Mouse (Mus musculus): Measurements from ENCODE around the gene Vasn. TPM values are rescaled to one million over a fixed set of nuclear protein-coding genes. Genes with fewer than 3 reads are reported as not detected.
A peak's percentile ranks its signal among the peaks of the same experiment; 100 is the strongest.

Gene Vasn
- polyA plus RNA-seq, 1 experiment = 1.8 TPM

GRCm38 (mm10) chr16:4603453-4603837 lies 36.3 kb upstream of the Vasn start:
- TF ChIP-seq CTCF (IDR thresholded peaks at IDR 0.05; ENCODE audit: control insufficient read depth, insufficient read depth, low read length) (no peak), POLR2A (IDR thresholded peaks at IDR 0.05; ENCODE audit: borderline replicate concordance, control insufficient read depth, low read depth, low read length) (no peak)
- no peak overlapping the region for H3K4me3 ChIP-seq (replicated peaks; ENCODE audit: control insufficient read depth, low read depth, low read length)
- no peak overlapping the region for H3K27ac ChIP-seq (ENCODE audit: control insufficient read depth, insufficient read depth, low read depth, low read length, poor library complexity)
- 81% methylated on average over 1 of the region's 1 CpGs for WGBS
- no peaks in the 10 kb centered on the region; the same call in 1 of the 2 replicates for H3K4me1 ChIP-seq (ENCODE audit: control insufficient read depth, insufficient read depth, low read length)

- H3K27ac ChIP-seq (ENCODE audit: control insufficient read depth, insufficient read depth, low read depth, low read length, poor library complexity) = no peak overlapping the region
- TF ChIP-seq POLR2A (IDR thresholded peaks at IDR 0.05; ENCODE audit: borderline replicate concordance, control insufficient read depth, low read depth, low read length) (no peak), CTCF (IDR thresholded peaks at IDR 0.05; ENCODE audit: control insufficient read depth, insufficient read depth, low read length) (no peak)
- no peaks in the 10 kb centered on the region; the same call in 1 of the 2 replicates for H3K4me1 ChIP-seq (ENCODE audit: control insufficient read depth, insufficient read depth, low read length)
- H3K4me3 ChIP-seq (replicated peaks; ENCODE audit: control insufficient read depth, low read depth, low read length) = no peak overlapping the region
- 80% methylated on average over 11 of the region's 11 CpGs for WGBS
These were observed 35.4 kb upstream of the Vasn start for GRCm38 (mm10) chr16:4604293-4604837.

DNA sequence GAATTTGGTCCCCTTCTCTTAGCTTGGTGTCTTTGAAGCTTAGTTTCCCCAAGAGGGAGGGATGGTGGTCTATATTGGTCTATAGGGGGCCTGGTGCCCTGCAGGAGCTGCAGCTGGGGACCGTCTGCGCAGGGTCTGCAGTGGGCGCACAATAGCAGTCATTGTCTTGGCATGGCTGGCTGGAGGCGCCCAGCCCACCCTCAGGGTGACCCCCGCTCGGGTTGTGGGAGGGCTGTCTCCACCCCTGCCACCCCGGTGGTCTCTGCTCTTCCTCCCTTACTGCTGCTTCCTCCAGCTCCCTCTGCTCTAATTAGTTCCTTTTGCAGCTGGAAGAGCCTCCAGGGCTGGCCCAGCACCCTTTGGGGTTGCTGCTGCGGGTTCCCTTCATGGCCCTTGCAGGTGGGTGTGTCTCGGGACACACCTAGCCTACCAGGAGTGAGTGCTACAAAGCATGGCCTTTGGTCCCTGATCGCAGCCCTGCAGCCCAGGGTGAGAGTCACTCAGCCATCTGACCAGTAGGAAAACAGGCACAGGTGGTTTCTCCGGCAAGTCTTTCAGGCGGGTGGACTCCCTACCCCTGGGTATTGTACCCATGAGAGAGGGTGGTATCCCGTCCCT lies 34.1 kb upstream of the Vasn start:
- no peaks in the 10 kb centered on the region; the same call in 1 of the 2 replicates for H3K4me1 ChIP-seq (ENCODE audit: control insufficient read depth, insufficient read depth, low read length)
- TF ChIP-seq CTCF (IDR thresholded peaks at IDR 0.05; ENCODE audit: control insufficient read depth, insufficient read depth, low read length) (no peak), POLR2A (IDR thresholded peaks at IDR 0.05; ENCODE audit: borderline replicate concordance, control insufficient read depth, low read depth, low read length) (no peak)
- H3K4me3 ChIP-seq (replicated peaks; ENCODE audit: control insufficient read depth, low read depth, low read length) = no peak overlapping the region
- no peak overlapping the region for H3K27ac ChIP-seq (ENCODE audit: control insufficient read depth, insufficient read depth, low read depth, low read length, poor library complexity)
- WGBS = 70% methylated on average over 13 of the region's 13 CpGs

DNA sequence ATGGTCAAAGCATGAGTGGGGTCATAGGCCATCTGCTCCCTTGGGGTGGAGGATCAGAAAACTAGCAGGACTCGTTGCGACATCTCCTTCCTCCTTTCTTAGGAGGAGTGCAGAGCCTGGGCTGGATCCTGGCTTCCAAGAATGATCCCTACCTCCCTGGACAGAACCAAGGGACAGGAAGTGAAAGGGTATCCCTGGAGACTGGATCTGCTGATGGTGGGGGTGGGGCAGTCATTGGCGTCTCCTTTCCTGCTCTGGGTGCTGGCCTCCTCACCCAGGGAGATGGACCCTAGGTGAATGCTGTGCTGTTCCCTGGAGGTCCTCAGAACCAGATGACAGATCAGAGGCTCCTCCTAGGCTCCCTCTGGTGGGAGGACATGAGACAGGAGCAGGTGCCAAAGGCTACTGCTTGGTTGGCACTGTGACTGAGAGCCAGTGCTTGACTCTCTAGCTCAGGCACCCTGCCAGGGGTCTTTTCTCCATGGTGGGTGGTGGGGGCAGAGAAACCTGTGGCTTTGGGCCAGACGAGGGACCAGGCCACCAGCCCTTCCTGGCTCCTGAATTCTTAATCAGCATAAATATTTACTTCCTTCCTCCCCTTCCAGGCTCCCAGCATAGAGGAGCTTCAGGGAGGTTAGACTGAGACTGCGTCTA lies 33.2 kb upstream of the Vasn start:
- Histone ChIP-seq H3K4me3 (replicated peaks; ENCODE audit: control insufficient read depth, low read depth, low read length) (no peak overlapping the region), H3K4me1 (ENCODE audit: control insufficient read depth, insufficient read depth, low read length) (no peaks in the 10 kb centered on the region; the same call in 1 of the 2 replicates), H3K27ac (ENCODE audit: control insufficient read depth, insufficient read depth, low read depth, low read length, poor library complexity) (no peak overlapping the region)
- WGBS = 35% methylated on average over 5 of the region's 5 CpGs
- TF ChIP-seq POLR2A (IDR thresholded peaks at IDR 0.05; ENCODE audit: borderline replicate concordance, control insufficient read depth, low read depth, low read length) (no peak), CTCF (IDR thresholded peaks at IDR 0.05; ENCODE audit: control insufficient read depth, insufficient read depth, low read length) (peak; percentile 44; the same call in 1 of the 2 replicates)

GRCm38 (mm10) chr16:4607818-4608531 lies 31.8 kb upstream of the Vasn start:
- WGBS = 54% methylated on average over 9 of the region's 9 CpGs

GRCm38 (mm10) chr16:4608532-4609059 lies 31.1 kb upstream of the Vasn start:
- Histone ChIP-seq H3K4me1 (ENCODE audit: control insufficient read depth, insufficient read depth, low read length) (no peaks in the 10 kb centered on the region; the same call in 1 of the 2 replicates), H3K4me3 (replicated peaks; ENCODE audit: control insufficient read depth, low read depth, low read length) (no peak overlapping the region), H3K27ac (ENCODE audit: control insufficient read depth, insufficient read depth, low read depth, low read length, poor library complexity) (no peak overlapping the region)
- TF ChIP-seq CTCF (IDR thresholded peaks at IDR 0.05; ENCODE audit: control insufficient read depth, insufficient read depth, low read length) (no peak), POLR2A (IDR thresholded peaks at IDR 0.05; ENCODE audit: borderline replicate concordance, control insufficient read depth, low read depth, low read length) (no peak)
- 86% methylated on average over 19 of the region's 19 CpGs for WGBS

More at GRCm38 (mm10) chr16:4607818-4608531, 31.8 kb upstream of the Vasn start:
- no peaks in the 10 kb centered on the region; the same call in 1 of the 2 replicates for H3K4me1 ChIP-seq (ENCODE audit: control insufficient read depth, insufficient read depth, low read length)
- no peak for TF ChIP-seq POLR2A (IDR thresholded peaks at IDR 0.05; ENCODE audit: borderline replicate concordance, control insufficient read depth, low read depth, low read length)
- peak; percentile 94 for TF ChIP-seq CTCF (IDR thresholded peaks at IDR 0.05; ENCODE audit: control insufficient read depth, insufficient read depth, low read length)
- H3K27ac ChIP-seq (ENCODE audit: control insufficient read depth, insufficient read depth, low read depth, low read length, poor library complexity) = no peak overlapping the region
- H3K4me3 ChIP-seq (replicated peaks; ENCODE audit: control insufficient read depth, low read depth, low read length) = no peak overlapping the region

GRCm38 (mm10) chr16:4611193-4611592 lies 28.5 kb upstream of the Vasn start:
- no peak for TF ChIP-seq POLR2A (IDR thresholded peaks at IDR 0.05; ENCODE audit: borderline replicate concordance, control insufficient read depth, low read depth, low read length)
- TF ChIP-seq CTCF (IDR thresholded peaks at IDR 0.05; ENCODE audit: control insufficient read depth, insufficient read depth, low read length) = no peak
- Histone ChIP-seq H3K27ac (ENCODE audit: control insufficient read depth, insufficient read depth, low read depth, low read length, poor library complexity) (no peak overlapping the region), H3K4me1 (ENCODE audit: control insufficient read depth, insufficient read depth, low read length) (no peaks in the 10 kb centered on the region; the same call in 1 of the 2 replicates), H3K4me3 (replicated peaks; ENCODE audit: control insufficient read depth, low read depth, low read length) (no peak overlapping the region)
- 84% methylated on average over 5 of the region's 5 CpGs for WGBS

All from bone marrow, adult 2 months (tissue).